Mouse (Mus musculus) midbrain, embryonic 15.5 days (tissue): ENCODE data around the gene Slc24a4. TPM values are rescaled to one million over a fixed set of nuclear protein-coding genes. Genes with fewer than 3 reads are reported as not detected.
A peak's percentile ranks its signal among the peaks of the same experiment; 100 is the strongest.

Experiments used
- ATAC-seq: fragments of 200-750 bp; cut with Nextera tagmentation; replicated peaks from 2 replicates; pipeline ENCODE4 v1.8.0; 2017; ENCODE audit warnings: moderate TSS enrichment
- H3K27ac ChIP-seq: fragments of 300-500 bp; sonication (generic); 2 replicates; pipeline ENCODE4 v1.5.1; 2015; ENCODE audit warnings: mild to moderate bottlenecking, inconsistent platforms
- H3K27me3 ChIP-seq: fragments of 300-500 bp; sonication (generic); replicated peaks from 2 replicates; pipeline ENCODE4 v1.6.1; 2015; ENCODE audit warnings: inconsistent platforms
- H3K36me3 ChIP-seq: fragments of 300-500 bp; sonication (generic); replicated peaks from 2 replicates; pipeline ENCODE4 v1.6.1; 2015; ENCODE audit warnings: inconsistent platforms
- H3K4me1 ChIP-seq: fragments of 300-500 bp; sonication (generic); 2 replicates; pipeline ENCODE4 v1.6.1; 2015; ENCODE audit warnings: inconsistent platforms
- H3K4me2 ChIP-seq: fragments of 300-500 bp; sonication (generic); 2 replicates; pipeline ENCODE4 v1.6.1; 2015; ENCODE audit warnings: inconsistent platforms, mild to moderate bottlenecking, moderate library complexity
- H3K4me3 ChIP-seq: fragments of 300-500 bp; sonication (generic); 2 replicates; pipeline ENCODE4 v1.5.1; 2015; ENCODE audit warnings: mild to moderate bottlenecking, inconsistent platforms
- H3K9ac ChIP-seq: fragments of 300-500 bp; sonication (generic); 2 replicates; pipeline ENCODE4 v1.6.1; 2015; ENCODE audit warnings: mild to moderate bottlenecking, inconsistent platforms
- H3K9me3 ChIP-seq: fragments of 300-500 bp; sonication (generic); 2 replicates; pipeline ENCODE4 v1.6.1; 2016; ENCODE audit warnings: inconsistent platforms
- WGBS: fragments of 180-500 bp; shearing (Covaris S2); methylation state at CpG from one replicate; pipeline ENCODE4 v1.1.7; 2015; ENCODE audit warnings: mixed read lengths; 5-methylcytosine and 5-hydroxymethylcytosine counted together
- polyA plus RNA-seq: library from polyadenylated mRNA; unstranded; fragments of >200 nt; fragmentation: Nextera tagmentation; extraction: Ambion mirVana; gene quantifications from 2 replicates; pipeline ENCODE4 v1.2.1, GENCODE M21; 2015

Slc24a4 gene
- polyA plus RNA-seq, 1 experiment from 2014 or later: 1.7 TPM

DNA sequence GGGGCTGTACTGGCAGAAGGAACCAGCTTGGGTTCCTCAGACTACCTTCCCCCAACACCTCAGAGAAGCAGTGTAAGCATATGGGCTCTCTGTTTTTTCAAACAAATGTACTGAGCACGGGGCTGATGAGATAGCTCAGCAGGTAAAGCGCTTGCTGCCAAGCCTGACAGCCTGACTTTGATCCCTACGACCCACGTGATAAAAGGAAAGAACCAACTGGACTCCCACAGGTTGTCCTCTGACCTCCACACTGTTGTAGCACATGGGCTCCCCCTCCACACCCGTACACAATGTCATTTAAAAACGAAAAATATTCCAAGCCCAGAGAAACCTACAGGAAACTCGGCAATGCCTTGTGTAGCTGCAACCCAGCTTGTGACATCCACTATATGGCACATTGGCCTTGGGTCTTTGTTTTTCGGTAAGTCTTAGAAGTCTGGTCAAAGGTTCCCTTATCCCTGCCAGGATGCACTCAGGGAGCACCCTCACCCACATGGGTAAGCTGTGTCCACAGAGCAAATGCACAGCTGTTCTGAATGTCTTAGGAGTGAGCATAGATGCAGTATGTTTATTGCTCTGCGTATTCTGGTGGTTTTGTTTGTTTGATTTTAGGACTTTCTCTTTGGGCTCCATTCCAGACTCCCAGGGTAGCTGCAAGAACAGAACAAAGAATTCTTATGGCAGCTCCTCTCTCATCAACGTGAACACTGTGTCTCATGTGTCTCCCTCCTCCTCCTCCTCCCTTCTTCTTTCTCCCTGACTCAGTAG, 176.7 kb downstream of the Slc24a4 start:
- H3K27me3 ChIP-seq: no peaks in the 10 kb centered on the region
- 0 out of 2 replicates have a peak, but pooled peaks have one; percentile 16 for ATAC-seq
- H3K27ac ChIP-seq: no peak overlapping the region
- 61% methylated on average over 10 of the region's 10 CpGs for WGBS
- H3K4me3 ChIP-seq: no peak overlapping the region
- no peaks in the 10 kb centered on the region for H3K9me3 ChIP-seq
- H3K36me3 ChIP-seq: no peaks in the 10 kb centered on the region
- no peak overlapping the region for H3K4me2 ChIP-seq
- H3K9ac ChIP-seq: no peak overlapping the region
- H3K4me1 ChIP-seq: peaks cover 13% of the 10 kb centered on the region

DNA sequence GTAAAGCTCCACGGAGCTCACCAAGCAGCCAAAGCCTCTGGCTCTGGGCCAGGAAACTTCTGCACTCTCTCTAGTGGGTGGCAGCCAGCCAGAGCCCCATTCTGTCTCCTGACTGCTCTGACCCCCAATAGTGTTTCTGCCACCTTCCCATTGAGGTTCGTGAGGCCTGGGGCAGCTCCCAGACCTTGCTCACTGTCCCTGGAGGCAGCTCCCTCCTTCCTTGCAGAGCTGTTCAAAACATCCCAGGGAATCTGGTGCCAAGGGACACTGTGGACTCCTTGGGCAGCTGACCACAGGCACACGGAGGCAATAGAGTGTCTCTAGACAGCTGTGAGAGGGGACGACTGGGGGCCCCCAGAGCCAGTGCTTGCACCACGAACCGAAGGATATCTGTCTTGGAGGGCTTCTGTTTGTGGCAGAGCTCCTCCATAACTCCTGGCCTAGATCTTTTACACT, 179.5 kb downstream of the Slc24a4 start:
- Histone ChIP-seq H3K4me2 (no peak overlapping the region), H3K27ac (peak overlapping the region; percentile 55; the same call in 1 of the 2 replicates), H3K9ac (no peak overlapping the region), H3K36me3 (no peaks in the 10 kb centered on the region), H3K4me3 (no peak overlapping the region), H3K9me3 (no peaks in the 10 kb centered on the region), H3K4me1 (peaks cover 13% of the 10 kb centered on the region), H3K27me3 (no peaks in the 10 kb centered on the region)
- WGBS: 56% methylated on average over 6 of the region's 6 CpGs
- peak; percentile 50 for ATAC-seq

DNA sequence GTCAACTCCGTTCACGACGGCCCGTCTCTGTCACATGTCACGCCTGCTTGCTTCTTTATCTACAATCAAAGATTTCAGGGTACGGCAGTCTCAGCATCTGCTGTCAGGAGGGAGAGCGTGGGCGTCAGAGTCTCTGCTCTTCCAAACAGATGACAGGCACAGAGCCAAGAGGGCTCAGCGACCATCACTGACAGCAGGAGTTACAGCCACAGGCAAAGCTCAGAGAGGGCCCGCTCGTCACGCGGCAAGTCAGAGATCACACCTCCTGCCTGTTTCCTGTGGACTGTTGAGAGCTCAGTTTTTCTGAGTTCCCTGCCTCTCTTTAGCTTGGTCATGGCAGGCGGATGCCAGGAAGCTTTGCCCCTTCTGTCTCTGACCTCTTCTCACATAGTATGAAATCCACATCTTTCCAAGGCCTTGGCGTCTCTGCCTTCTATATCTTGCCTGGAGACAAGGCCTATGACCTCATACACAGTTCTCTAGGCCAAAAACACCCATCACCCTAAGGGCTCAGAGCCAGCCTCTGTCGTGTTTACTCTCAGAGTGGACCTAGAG, 180.0 kb downstream of the Slc24a4 start:
- H3K4me1 ChIP-seq: peaks cover 13% of the 10 kb centered on the region
- peak overlapping the region; percentile 55; the same call in 1 of the 2 replicates for H3K27ac ChIP-seq
- no peaks in the 10 kb centered on the region for H3K9me3 ChIP-seq
- H3K4me3 ChIP-seq: no peak overlapping the region
- 0 out of 2 replicates have a peak, but pooled peaks have one; percentile 61 for ATAC-seq
- no peaks in the 10 kb centered on the region for H3K27me3 ChIP-seq
- H3K4me2 ChIP-seq: no peak overlapping the region
- H3K36me3 ChIP-seq: no peaks in the 10 kb centered on the region
- H3K9ac ChIP-seq: no peak overlapping the region
- WGBS: 48% methylated on average over 16 of the region's 16 CpGs

DNA sequence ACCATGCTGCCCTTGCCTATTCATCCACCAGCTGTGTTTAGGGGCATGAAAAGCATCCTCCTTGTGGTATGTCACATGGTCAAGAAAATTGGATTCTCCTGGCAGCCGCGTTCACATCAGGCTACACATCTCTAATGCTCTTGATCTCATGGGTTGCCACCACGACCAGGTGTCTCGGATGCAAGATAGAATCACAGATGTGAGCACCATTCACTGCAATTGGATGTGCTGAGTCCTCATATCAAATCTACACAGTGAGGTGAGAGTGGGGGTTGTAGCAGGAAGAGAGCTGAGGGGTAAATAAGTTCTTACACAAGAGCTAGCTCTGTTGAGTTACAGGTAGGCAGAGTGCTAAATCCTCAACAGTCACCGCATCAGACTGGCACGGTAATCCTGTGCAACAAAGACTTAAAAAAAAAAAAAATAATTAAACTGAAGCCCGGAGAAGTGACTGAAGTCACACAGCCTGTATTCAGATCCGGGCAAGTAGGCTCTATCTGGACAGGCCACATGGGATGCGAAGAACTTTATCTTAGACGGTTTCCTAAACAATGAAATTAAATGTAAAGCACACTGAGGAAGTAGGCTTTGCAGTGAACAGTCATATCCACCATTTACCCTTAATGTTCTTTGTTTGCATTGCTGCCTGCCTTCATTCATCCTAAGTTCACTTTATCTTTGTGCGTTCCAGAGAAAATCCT, 180.7 kb downstream of the Slc24a4 start:
- Histone ChIP-seq H3K36me3 (no peaks in the 10 kb centered on the region), H3K4me1 (peaks cover 13% of the 10 kb centered on the region), H3K9ac (no peak overlapping the region), H3K9me3 (no peaks in the 10 kb centered on the region), H3K4me2 (no peak overlapping the region), H3K27me3 (no peaks in the 10 kb centered on the region), H3K4me3 (no peak overlapping the region), H3K27ac (no peak overlapping the region)
- WGBS: 89% methylated on average over 11 of the region's 11 CpGs
- no peak for ATAC-seq

DNA sequence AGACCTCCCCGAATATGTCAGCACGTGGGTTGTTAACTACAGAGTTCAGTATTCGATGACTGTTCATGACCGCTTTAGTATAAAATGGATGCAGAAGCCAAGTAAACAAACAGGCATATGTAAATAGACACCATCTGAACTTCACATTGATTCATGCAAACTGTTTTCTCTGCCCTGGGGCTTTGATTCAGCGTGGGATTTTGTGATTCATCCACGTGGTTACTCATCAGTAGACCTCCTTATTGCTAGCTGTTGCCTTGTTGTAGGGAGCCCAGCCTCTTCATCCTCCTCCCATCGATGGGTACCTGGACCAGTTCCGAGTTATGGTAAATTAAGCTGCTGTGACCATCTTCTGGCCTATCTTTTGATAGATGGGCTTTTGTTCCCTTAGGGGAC, 181.3 kb downstream of the Slc24a4 start:
- no peak overlapping the region for H3K27ac ChIP-seq
- H3K9ac ChIP-seq: no peak overlapping the region
- no peaks in the 10 kb centered on the region for H3K27me3 ChIP-seq
- no peak for ATAC-seq
- no peaks in the 10 kb centered on the region for H3K9me3 ChIP-seq
- no peaks in the 10 kb centered on the region for H3K36me3 ChIP-seq
- WGBS: 91% methylated on average over 8 of the region's 8 CpGs
- H3K4me3 ChIP-seq: no peak overlapping the region
- H3K4me1 ChIP-seq: peaks cover 13% of the 10 kb centered on the region
- no peak overlapping the region for H3K4me2 ChIP-seq

DNA sequence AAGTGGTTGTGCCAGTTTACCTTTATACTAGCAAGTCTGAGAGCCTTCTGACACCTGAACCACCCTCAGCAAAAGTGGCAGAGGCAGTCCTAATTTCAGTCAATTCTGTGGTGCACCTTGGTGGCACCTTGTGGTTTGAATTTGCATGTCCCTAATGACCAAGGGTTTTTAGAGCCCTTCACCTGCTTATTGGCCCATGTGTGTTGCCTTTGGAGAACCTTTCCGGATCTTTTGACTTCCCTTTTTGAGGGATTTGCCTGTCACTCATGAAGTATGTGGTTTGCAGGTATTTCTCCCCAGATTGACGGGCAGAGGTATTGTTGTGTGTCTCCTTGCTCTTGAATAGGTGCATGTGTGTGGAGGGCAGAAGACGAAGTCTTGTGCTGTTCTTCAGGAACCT, 181.7 kb downstream of the Slc24a4 start:
- H3K9ac ChIP-seq: no peak overlapping the region
- no peak for ATAC-seq
- H3K9me3 ChIP-seq: no peaks in the 10 kb centered on the region
- H3K36me3 ChIP-seq: no peaks in the 10 kb centered on the region
- no peak overlapping the region for H3K4me2 ChIP-seq
- H3K27me3 ChIP-seq: no peaks in the 10 kb centered on the region
- peaks cover 13% of the 10 kb centered on the region for H3K4me1 ChIP-seq
- WGBS: 94% methylated on average over 3 of the region's 3 CpGs
- no peak overlapping the region for H3K4me3 ChIP-seq
- no peak overlapping the region for H3K27ac ChIP-seq

DNA sequence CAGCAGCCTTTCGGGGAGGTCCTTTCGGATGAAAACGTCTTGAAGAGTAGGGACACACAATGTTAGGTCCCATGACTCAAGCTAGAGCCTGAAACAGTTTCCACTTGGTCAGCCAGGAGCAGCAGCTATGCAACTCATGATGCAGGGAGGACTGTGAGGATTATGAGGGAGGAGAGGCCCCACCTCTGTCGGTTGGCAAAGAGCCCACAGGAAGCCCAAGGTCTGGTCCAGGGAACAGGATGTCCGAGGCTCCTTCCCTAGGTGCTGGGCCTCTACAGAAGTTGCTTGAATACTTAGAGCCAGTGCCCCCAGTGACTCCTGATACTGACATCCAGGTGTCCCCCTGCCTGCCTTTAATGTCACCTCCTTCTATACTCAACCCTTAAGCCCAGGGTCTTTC, 182.9 kb downstream of the Slc24a4 start:
- no peak for ATAC-seq
- 92% methylated on average over 5 of the region's 5 CpGs for WGBS
- H3K9me3 ChIP-seq: no peaks in the 10 kb centered on the region

More for the DNA sequence above, 182.9 kb downstream of the Slc24a4 start:
- Histone ChIP-seq H3K4me2 (no peak overlapping the region), H3K27me3 (no peaks in the 10 kb centered on the region), H3K36me3 (no peaks in the 10 kb centered on the region), H3K27ac (no peak overlapping the region), H3K9ac (no peak overlapping the region), H3K4me1 (peaks cover 13% of the 10 kb centered on the region), H3K4me3 (no peak overlapping the region)

Other genes with a start within 250 kb of the Slc24a4 start
- 23.6 and 26.5 TPM in 2 replicates for gene Trip11, start 215.5 kb upstream of the Slc24a4 start, polyA plus RNA-seq
- gene Atxn3, start 170.5 kb upstream of the Slc24a4 start, polyA plus RNA-seq: 12.0 and 13.9 TPM in 2 replicates
- 28.5 and 28.8 TPM in 2 replicates for gene Cpsf2, start 152.7 kb upstream of the Slc24a4 start, polyA plus RNA-seq
- gene Rin3, start 154.3 kb downstream of the Slc24a4 start, polyA plus RNA-seq: 2.4 and 2.8 TPM in 2 replicates